Mouse (Mus musculus): ENCODE data around the gene Aatk.

DNA sequence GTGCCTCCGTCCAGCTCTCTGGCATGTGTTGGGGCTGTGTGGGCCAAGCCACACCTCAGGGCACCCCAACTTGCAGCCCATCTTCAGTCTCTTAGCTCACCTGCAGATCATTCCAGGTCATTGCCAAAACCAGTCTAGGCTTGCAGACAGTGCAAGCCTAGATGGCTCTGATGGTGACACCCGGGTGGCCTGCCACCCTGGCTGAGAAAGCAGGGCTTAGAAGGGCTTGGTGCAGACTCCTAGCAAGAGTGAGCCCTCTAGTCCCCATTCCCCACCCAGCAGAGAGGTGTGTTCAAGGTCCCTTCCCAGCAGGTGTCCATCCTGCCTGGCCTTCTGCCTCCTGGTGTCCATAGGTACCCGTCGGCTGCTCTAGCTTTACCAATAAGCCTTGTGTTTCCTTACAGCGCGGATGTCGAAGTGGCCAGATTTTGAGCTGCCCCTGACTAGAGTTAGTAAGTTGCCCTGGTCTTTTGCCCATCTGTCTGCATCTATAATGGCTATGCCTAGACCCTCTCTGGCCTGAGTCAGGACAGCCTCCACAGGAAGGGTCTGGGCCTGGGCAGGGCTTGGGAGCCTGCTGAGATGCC lies 44.2 kb downstream of the Aatk start:
- TF ChIP-seq CTCF (IDR thresholded peaks at IDR 0.05): no peak
- TF ChIP-seq EP300 (IDR thresholded peaks at IDR 0.05): no peak
